Mouse (Mus musculus): ENCODE measurements around the gene Onecut3.

The Onecut3 gene

GRCm38 (mm10) chr10:80494732-80495131 is at the start of gene Onecut3:
Onecut3 (plus strand) TSS chr10:80494835.
- DNase-seq (ENCODE audit: low spot score in 2 of 2), result no peak

GRCm38 (mm10) chr10:80445052-80445451 is 49.6 kb upstream of the Onecut3 start:
- DNase-seq (ENCODE audit: low spot score in 2 of 2), result no peak

DNA sequence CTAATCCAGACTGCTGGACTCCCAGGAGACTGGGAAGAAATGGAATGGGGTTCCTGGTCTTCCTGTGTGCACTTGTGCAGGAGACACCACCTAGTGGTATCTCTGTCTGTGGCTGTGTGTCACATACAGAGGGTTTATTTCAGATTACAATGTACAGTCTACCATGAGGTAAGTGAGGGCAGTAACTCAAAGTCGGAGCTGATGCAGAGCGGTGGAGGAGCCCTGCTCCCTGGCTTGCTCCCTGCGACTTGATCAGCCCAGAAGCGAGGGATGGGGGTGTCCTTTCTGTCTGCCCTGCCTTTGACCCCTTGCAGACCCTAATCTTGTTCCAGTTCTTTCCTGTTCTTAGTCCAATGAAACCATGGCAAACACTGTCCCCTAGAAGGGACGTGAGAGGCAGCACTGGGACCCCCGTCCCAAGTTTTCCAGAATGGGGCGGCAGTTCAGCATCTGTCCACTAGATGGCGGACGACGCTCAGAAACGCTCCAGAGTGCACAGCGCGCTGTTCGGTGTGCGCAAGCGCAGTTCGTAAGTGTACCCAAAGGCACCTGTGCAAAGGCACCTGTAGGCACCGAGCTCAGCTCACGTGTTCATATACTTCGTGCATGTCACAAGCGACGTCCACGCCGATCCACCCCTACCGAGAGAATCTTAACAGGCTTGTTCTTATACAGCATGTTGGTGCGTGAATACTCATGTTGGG is 48.6 kb upstream of the Onecut3 start:
- peak in 1 of 2 experiments; percentile 79 for DNase-seq (ENCODE audit: low spot score in 2 of 2)

- no peak for DNase-seq (ENCODE audit: low spot score in 2 of 2)
These were observed 44.0 kb upstream of the Onecut3 start for GRCm38 (mm10) chr10:80450599-80450998.

DNA sequence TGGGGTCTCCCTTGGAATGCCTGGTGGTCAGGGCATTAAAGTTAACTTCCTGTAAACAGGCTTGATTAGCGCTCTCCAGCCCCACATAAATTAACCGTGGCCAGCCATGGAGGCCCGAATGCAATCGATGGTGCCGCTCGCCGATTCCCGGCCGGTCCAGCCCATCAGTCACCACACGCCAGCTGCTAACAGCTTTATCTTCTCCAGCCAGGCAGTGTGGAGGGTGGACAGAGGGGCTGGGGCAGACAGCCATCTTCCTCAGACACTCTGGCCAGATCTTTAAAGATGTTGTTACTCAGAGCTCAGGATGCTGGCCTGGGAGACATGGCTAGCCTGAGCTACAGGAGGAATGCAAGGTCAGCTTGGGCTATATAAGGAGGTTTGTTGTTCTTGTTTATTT is 41.0 kb upstream of the Onecut3 start:
- DNase-seq (ENCODE audit: low spot score in 2 of 2), result no peak

GRCm38 (mm10) chr10:80454781-80455180 is 39.9 kb upstream of the Onecut3 start:
- DNase-seq (ENCODE audit: low spot score in 2 of 2), result no peak

GRCm38 (mm10) chr10:80455697-80456096 is 38.9 kb upstream of the Onecut3 start:
- DNase-seq (ENCODE audit: low spot score in 2 of 2), result no peak

DNA sequence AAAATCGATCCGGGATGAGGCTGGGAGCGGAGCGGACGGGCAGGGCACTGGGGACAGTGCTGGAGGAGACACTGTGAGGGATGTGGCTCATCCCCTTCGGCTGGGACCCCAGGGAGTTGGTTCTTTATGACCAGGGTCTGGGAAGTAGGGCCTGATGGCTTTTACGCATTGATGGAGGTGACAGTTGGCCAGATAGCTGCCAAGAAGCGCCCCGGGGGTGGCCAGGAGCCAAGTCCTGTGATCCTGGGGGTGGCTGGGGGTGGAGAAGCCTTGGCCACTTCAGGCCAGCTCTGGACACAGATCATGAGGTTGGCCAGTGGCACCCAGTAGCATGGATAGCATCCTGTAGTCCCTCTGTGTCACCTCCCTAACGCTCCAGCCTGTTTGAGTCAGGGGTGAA is 35.4 kb upstream of the Onecut3 start:
- DNase-seq (ENCODE audit: low spot score in 2 of 2), result no peak

DNA sequence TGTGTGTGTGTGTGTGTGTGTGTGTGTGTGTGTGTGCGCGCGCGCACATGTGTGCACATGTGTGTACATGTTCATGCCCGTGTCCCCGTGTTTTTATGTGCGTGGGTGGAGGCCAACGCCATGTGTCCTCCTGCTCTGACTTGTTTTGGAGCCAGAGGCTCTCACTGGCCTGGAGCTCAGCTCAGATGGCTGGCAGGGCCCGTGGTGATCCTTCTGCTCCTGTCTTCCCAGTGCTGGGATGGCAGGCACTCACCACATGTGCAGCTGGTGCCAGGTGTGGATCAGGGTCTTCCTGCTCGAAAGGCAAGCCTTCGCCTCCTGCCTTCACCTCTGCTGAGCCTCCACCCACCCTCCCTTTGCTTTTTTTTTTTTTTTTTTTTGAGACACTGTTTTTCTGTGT is 35.0 kb upstream of the Onecut3 start:
- DNase-seq (ENCODE audit: low spot score in 2 of 2), result no peak

DNA sequence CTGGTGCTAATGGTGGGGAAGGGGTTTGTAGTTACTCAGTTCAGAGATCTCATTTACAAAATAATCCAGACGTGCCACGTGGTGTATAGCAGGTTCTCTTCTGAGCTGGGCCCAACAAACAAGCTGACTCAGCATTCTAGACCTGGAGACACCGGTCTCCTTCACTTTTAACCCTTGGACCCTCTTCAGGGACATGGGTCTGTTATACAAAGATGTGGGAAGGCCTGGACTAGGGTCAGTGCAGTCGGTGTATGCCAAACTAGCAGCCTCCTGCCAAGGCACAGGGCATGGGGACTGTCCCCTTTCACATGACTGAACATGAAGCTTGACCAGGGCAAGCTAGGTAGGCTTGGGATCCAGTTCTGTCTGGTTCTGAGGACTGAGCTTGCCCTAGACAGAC is 34.3 kb upstream of the Onecut3 start:
- DNase-seq (ENCODE audit: low spot score in 2 of 2), result no peak

DNA sequence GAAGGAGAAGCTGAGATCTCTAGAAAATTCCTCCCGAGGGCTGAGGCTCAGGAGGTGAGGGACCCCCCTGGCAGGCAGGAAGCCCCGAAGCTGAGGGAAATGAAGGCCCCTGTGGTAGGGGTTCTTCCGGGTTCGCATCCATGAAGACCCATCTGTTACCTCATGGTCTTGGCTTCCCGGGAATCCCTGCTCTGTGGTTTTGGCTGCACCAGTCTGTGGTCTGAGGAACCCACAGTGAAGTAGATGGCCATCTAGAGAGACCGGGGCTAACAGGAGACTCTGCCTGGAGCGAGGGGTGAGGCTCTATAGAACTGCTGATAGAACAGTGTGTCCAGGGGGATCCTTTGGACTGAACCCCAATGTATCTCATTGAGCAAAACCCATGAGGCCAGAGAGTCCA is 33.3 kb upstream of the Onecut3 start:
- no peak for DNase-seq (ENCODE audit: low spot score in 2 of 2)

GRCm38 (mm10) chr10:80464381-80465035 is 30.1 kb upstream of the Onecut3 start:
- no peak for DNase-seq (ENCODE audit: low spot score in 2 of 2)

GRCm38 (mm10) chr10:80465066-80465465 is 29.6 kb upstream of the Onecut3 start:
- DNase-seq (ENCODE audit: low spot score in 2 of 2), result no peak

GRCm38 (mm10) chr10:80475290-80475959 is 19.2 kb upstream of the Onecut3 start:
- peak; percentile 26 to 87 for DNase-seq (ENCODE audit: low spot score in 2 of 2)

DNA sequence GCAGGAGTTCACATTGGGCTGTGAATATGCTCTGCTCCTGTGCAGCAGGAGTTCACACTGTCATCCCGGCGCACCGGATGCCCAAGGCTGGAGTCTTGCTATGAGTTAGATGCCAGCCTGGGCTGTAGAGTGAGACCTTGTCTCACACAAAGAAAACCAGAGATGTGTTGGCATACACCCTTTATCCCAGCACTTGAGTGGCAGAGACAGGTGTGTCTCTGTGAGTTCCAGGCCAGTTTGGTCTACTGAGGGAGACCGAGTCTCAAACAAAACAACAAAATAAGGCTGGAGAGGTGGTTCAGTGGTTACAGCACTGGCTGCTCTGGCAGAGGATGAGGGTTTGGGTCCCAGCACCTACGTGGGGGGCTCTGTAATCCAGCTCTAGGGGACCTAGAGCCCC is 16.1 kb upstream of the Onecut3 start:
- no peak for DNase-seq (ENCODE audit: low spot score in 2 of 2)

DNA sequence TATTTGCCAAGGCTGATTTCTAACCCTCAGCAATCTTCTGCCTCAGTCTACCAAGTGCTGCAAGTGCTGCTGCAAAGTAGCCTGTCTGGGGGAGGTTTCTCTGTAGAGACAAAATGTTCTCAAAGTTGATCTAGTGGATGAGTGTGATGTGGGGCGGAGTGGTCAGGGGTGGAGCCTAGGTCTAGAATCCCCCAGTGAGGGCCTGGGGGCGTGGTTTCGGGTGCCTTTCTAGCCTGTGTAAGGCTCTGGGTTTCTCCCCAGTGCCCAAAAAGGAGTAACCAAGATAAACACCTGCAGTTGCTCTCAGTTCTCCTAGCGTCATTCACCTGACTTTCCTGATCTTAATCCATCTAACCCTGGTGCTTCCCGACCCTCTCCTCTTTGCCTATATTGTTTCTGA is 13.6 kb upstream of the Onecut3 start:
- DNase-seq (ENCODE audit: low spot score in 2 of 2), result no peak

- no peak for DNase-seq (ENCODE audit: low spot score in 2 of 2)
These were observed 7.7 kb upstream of the Onecut3 start for GRCm38 (mm10) chr10:80486862-80487379.

GRCm38 (mm10) chr10:80490051-80490450 is 4.6 kb upstream of the Onecut3 start:
- DNase-seq (ENCODE audit: low spot score in 2 of 2), result no peak

GRCm38 (mm10) chr10:80495901-80496300 is 1.3 kb downstream of the Onecut3 start:
- DNase-seq (ENCODE audit: low spot score in 2 of 2), result no peak

DNA sequence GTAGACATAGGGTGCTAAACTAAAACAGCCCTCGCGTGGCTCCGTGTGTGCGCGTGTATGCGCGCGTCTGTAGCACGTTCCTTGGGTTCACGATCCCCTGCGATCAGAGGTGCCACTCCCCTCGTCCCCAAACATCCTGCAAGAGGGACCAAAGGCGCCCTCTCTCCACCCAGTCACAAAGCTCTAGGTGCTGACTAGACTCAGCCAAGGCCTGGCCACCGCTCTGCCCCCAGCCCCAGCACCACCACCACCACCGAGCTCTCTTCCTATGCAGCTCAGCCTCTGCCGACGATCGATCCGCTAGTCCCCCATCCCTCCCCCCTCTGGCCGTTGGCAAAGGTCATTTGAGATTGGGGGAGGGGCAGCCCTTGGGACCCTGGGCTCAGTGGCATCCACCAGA is 1.8 kb downstream of the Onecut3 start:
- DNase-seq (ENCODE audit: low spot score in 2 of 2), result no peak

DNA sequence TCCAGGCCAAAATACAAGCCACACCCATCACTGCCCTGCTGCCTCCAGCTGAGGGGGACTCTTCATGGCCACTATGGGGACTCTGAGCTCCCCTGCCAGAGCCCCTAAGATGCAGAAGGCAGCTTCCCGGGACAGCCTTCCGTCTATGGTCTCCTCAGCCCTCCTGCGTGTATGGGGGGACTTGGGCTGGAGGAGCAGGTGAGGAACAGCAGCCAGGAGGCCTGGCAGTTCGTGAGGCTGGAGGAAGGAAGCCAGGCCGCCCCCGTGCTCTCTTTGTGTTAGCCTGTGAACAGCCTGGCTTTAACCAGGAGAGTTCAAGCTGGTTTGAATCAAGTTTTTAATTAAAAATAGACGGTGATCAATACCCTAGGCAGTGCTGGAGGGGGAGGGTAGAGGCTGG is 7.7 kb downstream of the Onecut3 start:
- DNase-seq (ENCODE audit: low spot score in 2 of 2), result no peak

GRCm38 (mm10) chr10:80502819-80503314 is 8.2 kb downstream of the Onecut3 start:
- DNase-seq (ENCODE audit: low spot score in 2 of 2), result no peak
